9 mouse cellular contexts compared by ENCODE assay signal in genomic region chr4:43509109-43509508, GRCm38 (mm10). TPM values are rescaled to one million over a fixed set of nuclear protein-coding genes. Genes with fewer than 3 reads are reported as not detected.
DNase-seq lines count a peak whose midpoint lies in the region; ATAC-seq and TF ChIP-seq lines count a peak whose summit lies in the region.
"Had no signal": no experiment of that assay in that cellular context is flagged by ENCODE, and none has a peak within 500 bp of the region (broad histone marks: within the 10 kb centered on the region; RNA-seq: fewer than 3 reads in every experiment).

No protein-coding gene starts in this region.

- DNase-seq in kidney, adult 8-10 months, result no peak
- no peak for DNase-seq in hindbrain, postnatal 0 days (ENCODE audit: low spot score)
- DNase-seq in cerebellum, postnatal 25 days, result no peak
- DNase-seq in layer of hippocampus, postnatal 25 days (ENCODE audit: extremely low spot score in 1 of 2, low spot score in 1 of 2), result no peak
- DNase-seq in frontal cortex, adult 2 months (ENCODE audit: extremely low spot score in 1 of 2, low spot score in 1 of 2), result no peak

- no peak for TF ChIP-seq CTCF in hindbrain, postnatal 0 days (IDR thresholded peaks at IDR 0.05; ENCODE audit: low read depth)

- WGBS in kidney, embryonic 15.5 days, result 31% methylated on average over 9 of the region's 9 CpGs
- whole genome bisulfite sequencing in hindbrain, postnatal 0 days, result 17% methylated on average over 9 of the region's 9 CpGs

- H3K36me3 ChIP-seq in kidney, embryonic 15.5 days, result no peaks in the 10 kb centered on the region
- H3K36me3 ChIP-seq in hindbrain, postnatal 0 days (ENCODE audit: insufficient read depth, low read length), result no peaks in the 10 kb centered on the region

- peaks cover 9% of the 10 kb centered on the region; the same call in 1 of the 2 replicates for H3K27me3 ChIP-seq in kidney, embryonic 15.5 days
- H3K27me3 ChIP-seq in hindbrain, postnatal 0 days (ENCODE audit: insufficient read depth, low read length), result 0 out of 2 replicates have a peak, but pooled peaks cover 4% of the 10 kb centered on the region

- ATAC-seq in kidney, embryonic 15.5 days (replicated peaks; ENCODE audit: low FRiP score), result no peak
- ATAC-seq in hindbrain, postnatal 0 days, result no peak
- ATAC-seq in monocyte, adult 5-6 weeks (replicated peaks; ENCODE audit: insufficient number of reproducible peaks, low FRiP score, low TSS enrichment, poor library complexity, severe bottlenecking), result 0 out of 2 replicates have a peak, but pooled peaks have one; percentile 1

- no peaks in the 10 kb centered on the region for H3K9me3 ChIP-seq in kidney, embryonic 15.5 days (replicated peaks)
- no peaks in the 10 kb centered on the region for H3K9me3 ChIP-seq in hindbrain, postnatal 0 days (ENCODE audit: low read length)

- peak overlapping the region; percentile 5; the same call in 1 of the 2 replicates for H3K9ac ChIP-seq in kidney, embryonic 15.5 days
- no peak overlapping the region for H3K9ac ChIP-seq in hindbrain, postnatal 0 days (replicated peaks; ENCODE audit: low read length)

- peaks cover 19% of the 10 kb centered on the region for H3K4me1 ChIP-seq in kidney, embryonic 15.5 days
- H3K4me1 ChIP-seq in brown adipose tissue, adult 24 weeks (ENCODE audit: control insufficient read depth, insufficient read depth, insufficient read length, low read length), result peaks cover 2% of the 10 kb centered on the region; the same call in 1 of the 2 replicates
- H3K4me1 ChIP-seq in hindbrain, postnatal 0 days (ENCODE audit: insufficient read depth, low read length), result peaks cover 7% of the 10 kb centered on the region; the same call in 1 of the 2 replicates

- H3K4me3 ChIP-seq in kidney, embryonic 15.5 days (replicated peaks), result peak overlapping the region; percentile 50
- peak overlapping the region; percentile 63; the same call in 1 of the 2 replicates for H3K4me3 ChIP-seq in brown adipose tissue, adult 24 weeks (ENCODE audit: insufficient read depth, low read depth, low read length)
- no peak overlapping the region; the same call in 1 of the 2 replicates for H3K4me3 ChIP-seq in hindbrain, postnatal 0 days (ENCODE audit: low read length)

- H3K27ac ChIP-seq in kidney, embryonic 15.5 days, result 0 out of 2 replicates have a peak overlapping the region, but pooled peaks have one; percentile 19
- H3K27ac ChIP-seq in brown adipose tissue, adult 24 weeks (replicated peaks; ENCODE audit: low read depth, low read length), result no peak overlapping the region
- no peak overlapping the region for H3K27ac ChIP-seq in hindbrain, postnatal 0 days

- H3K4me2 ChIP-seq in kidney, embryonic 15.5 days, result peak overlapping the region; percentile 76
- peak overlapping the region; percentile 53 for H3K4me2 ChIP-seq in hindbrain, postnatal 0 days (ENCODE audit: low read depth, low read length)

RNA-seq across cellular contexts. Expression of gene Car9, which starts 2.3 kb away (rescaled TPM):
- polyA plus RNA-seq in kidney, embryonic 15.5 days (2015; fragmentation: Nextera tagmentation; extraction: Ambion mirVana), result 1.7 and 2.1 TPM in 2 replicates
- polyA plus RNA-seq in brown adipose tissue, adult 24 weeks (2012; ENCODE audit: insufficient read depth, insufficient read length, missing spikeins), result not detected in 2 replicates
- total RNA-seq in hindbrain, postnatal 0 days (2014; rRNA removed), result 0.26 TPM in 1 of 2 replicates, not detected in the other
- 0.50 and 1.1 TPM in 2 replicates for polyA plus RNA-seq in hindbrain, postnatal 0 days (2015; fragmentation: Nextera tagmentation; extraction: Ambion mirVana)
- 0.75 to 1.7 TPM (median 1.0 TPM) in 3 replicates for total RNA-seq in monocyte, adult 5-6 weeks (2017)
- total RNA-seq in layer of hippocampus, postnatal 25 days (2021), result under 1 TPM; 0.22 to 0.35 TPM
- 0.11 and 0.14 TPM in 2 replicates for polyA plus RNA-seq in frontal cortex, adult 2 months (2012; rRNA removed)
- polyA plus RNA-seq: erythroblast, embryonic 14.5 days had no signal

RNA-seq across cellular contexts. Expression of gene Arhgef39, which starts 9.6 kb away (rescaled TPM):
- 40.8 and 45.3 TPM in 2 replicates for polyA plus RNA-seq in kidney, embryonic 15.5 days (2015; fragmentation: Nextera tagmentation; extraction: Ambion mirVana)
- polyA plus RNA-seq in brown adipose tissue, adult 24 weeks (2012; ENCODE audit: insufficient read depth, insufficient read length, missing spikeins), result not detected in 2 replicates
- total RNA-seq in hindbrain, postnatal 0 days (2014; rRNA removed), result 6.9 and 20.6 TPM in 2 replicates
- polyA plus RNA-seq in hindbrain, postnatal 0 days (2015; fragmentation: Nextera tagmentation; extraction: Ambion mirVana), result 4.5 and 8.0 TPM in 2 replicates
- total RNA-seq in monocyte, adult 5-6 weeks (2017), result 0.97 to 3.4 TPM (median 2.1 TPM) in 3 replicates
- under 1 TPM; 0.27 to 0.70 TPM for total RNA-seq in layer of hippocampus, postnatal 25 days (2021)
- 1.3 and 1.6 TPM in 2 replicates for polyA plus RNA-seq in frontal cortex, adult 2 months (2012; rRNA removed)

RNA-seq across cellular contexts. Expression of gene Tpm2, which starts 14.5 kb away (rescaled TPM):
- polyA plus RNA-seq in kidney, embryonic 15.5 days (2015; fragmentation: Nextera tagmentation; extraction: Ambion mirVana), result 248 and 303 TPM in 2 replicates
- 148 and 245 TPM in 2 replicates for polyA plus RNA-seq in brown adipose tissue, adult 24 weeks (2012; ENCODE audit: insufficient read depth, insufficient read length, missing spikeins)
- total RNA-seq in hindbrain, postnatal 0 days (2014; rRNA removed), result 2.4 and 5.9 TPM in 2 replicates
- polyA plus RNA-seq in hindbrain, postnatal 0 days (2015; fragmentation: Nextera tagmentation; extraction: Ambion mirVana), result 7.7 and 9.4 TPM in 2 replicates
- 4.7 TPM in 1 of 3 replicates, not detected in the others for total RNA-seq in monocyte, adult 5-6 weeks (2017)
- 1 to 10 TPM; 5.1 to 5.8 TPM for total RNA-seq in layer of hippocampus, postnatal 25 days (2021)
- 11.8 and 15.7 TPM in 2 replicates for polyA plus RNA-seq in frontal cortex, adult 2 months (2012; rRNA removed)
- polyA plus RNA-seq: erythroblast, embryonic 14.5 days had no signal

RNA-seq across cellular contexts. Expression of gene Ccdc107, which starts 16.4 kb away (rescaled TPM):
- polyA plus RNA-seq in kidney, embryonic 15.5 days (2015; fragmentation: Nextera tagmentation; extraction: Ambion mirVana), result 69.5 and 72.2 TPM in 2 replicates
- 31.3 and 34.0 TPM in 2 replicates for polyA plus RNA-seq in brown adipose tissue, adult 24 weeks (2012; ENCODE audit: insufficient read depth, insufficient read length, missing spikeins)
- 36.6 and 89.9 TPM in 2 replicates for total RNA-seq in hindbrain, postnatal 0 days (2014; rRNA removed)
- polyA plus RNA-seq in hindbrain, postnatal 0 days (2015; fragmentation: Nextera tagmentation; extraction: Ambion mirVana), result 104 and 108 TPM in 2 replicates
- total RNA-seq in monocyte, adult 5-6 weeks (2017), result 21.2 to 29.5 TPM (median 29.3 TPM) in 3 replicates
- total RNA-seq in layer of hippocampus, postnatal 25 days (2021), result 10 to 100 TPM; 23.5 to 28.1 TPM
- polyA plus RNA-seq in frontal cortex, adult 2 months (2012; rRNA removed), result 88.4 and 126 TPM in 2 replicates

RNA-seq across cellular contexts. Expression of gene Sit1, which starts 25.6 kb away (rescaled TPM):
- not detected in 2 replicates for polyA plus RNA-seq in kidney, embryonic 15.5 days (2015; fragmentation: Nextera tagmentation; extraction: Ambion mirVana)
- polyA plus RNA-seq in brown adipose tissue, adult 24 weeks (2012; ENCODE audit: insufficient read depth, insufficient read length, missing spikeins), result not detected in 2 replicates
- total RNA-seq in hindbrain, postnatal 0 days (2014; rRNA removed), result 0.90 TPM in 1 of 2 replicates, not detected in the other
- not detected in 2 replicates for polyA plus RNA-seq in hindbrain, postnatal 0 days (2015; fragmentation: Nextera tagmentation; extraction: Ambion mirVana)
- 0.49 to 5.0 TPM (median 0.64 TPM) in 3 replicates for total RNA-seq in monocyte, adult 5-6 weeks (2017)
- total RNA-seq in layer of hippocampus, postnatal 25 days (2021), result not detected
- 0.16 TPM in 1 of 2 replicates, not detected in the other for polyA plus RNA-seq in frontal cortex, adult 2 months (2012; rRNA removed)
- polyA plus RNA-seq: erythroblast, embryonic 14.5 days had no signal
